Mouse (Mus musculus): ENCODE data around the gene Ifnk.

The Ifnk gene

DNA sequence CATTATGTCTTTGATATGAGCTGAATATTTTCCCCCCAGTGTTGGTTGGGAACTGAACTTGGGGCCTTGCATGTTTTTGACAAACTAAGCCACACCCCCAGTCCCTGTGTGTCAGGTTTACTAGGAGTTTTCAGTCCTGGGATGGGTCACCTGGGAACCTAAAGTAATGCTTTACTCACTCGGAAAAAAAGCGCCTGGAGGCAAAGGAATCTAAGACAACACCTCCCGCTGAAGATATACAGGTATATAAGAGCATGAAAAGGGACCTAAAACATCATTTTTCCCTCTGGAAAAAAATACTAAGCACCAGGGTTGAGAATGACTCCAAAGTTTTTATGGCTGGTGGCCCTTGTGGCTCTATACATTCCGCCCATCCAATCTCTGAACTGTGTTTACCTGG, at the start of gene Ifnk:
Ifnk (plus strand) TSS at position 301 of the 400 bp plus-strand sequence.
- no peak for DNase-seq (ENCODE audit: low spot score)

DNA sequence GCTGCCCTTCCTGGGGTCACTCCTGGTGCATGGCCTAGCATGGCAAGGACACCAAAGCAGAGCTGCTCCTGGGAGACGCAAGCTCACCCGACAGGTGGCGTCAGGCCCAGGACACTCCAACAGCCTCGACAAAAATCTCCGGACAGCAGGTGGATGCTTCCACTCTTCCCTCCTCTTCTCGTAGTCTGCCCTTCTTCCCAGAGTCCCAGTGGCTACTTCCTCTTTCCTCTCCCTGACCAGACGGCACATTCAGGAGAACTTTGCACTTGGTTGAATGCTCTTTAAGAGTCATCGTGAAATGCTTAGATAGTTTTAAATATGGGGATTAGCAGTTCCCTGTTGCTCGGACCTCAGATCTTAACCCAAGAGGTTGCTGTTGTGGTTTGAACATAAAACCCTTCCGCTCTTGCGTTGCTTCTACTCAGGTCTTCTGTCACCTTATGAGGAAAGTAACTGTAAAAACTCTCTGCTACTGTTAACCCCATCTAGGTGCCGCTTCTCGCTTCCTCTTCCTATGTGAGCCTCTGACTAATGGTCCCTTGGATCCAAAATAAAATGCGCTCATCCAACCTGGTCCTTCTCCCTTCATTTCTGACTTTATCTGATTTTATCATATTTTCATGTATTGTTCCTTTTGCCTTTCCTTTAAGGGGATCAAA, 46.6 kb upstream of the Ifnk start:
- DNase-seq (ENCODE audit: low spot score): no peak

DNA sequence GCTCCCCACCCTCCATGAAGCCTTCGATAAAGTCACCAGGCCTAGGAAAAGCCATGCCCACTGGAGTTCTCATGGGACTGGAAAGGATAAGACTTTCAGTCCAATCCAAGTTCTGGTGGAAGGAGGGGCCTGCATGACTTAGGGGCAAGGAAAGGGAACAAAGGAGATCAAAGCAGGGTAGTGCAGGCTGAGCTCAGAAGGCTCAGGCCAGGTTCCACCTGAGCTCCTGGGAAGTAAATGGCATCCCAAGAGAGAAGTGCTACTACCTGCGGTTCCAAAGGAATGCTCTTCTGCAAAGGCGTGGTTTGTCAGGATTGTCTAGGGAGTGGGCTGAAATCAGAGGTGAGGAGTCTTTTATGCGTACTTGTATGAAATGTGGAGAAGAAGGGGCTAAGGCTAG, 39.4 kb upstream of the Ifnk start:
- no peak for DNase-seq (ENCODE audit: low spot score)

DNA sequence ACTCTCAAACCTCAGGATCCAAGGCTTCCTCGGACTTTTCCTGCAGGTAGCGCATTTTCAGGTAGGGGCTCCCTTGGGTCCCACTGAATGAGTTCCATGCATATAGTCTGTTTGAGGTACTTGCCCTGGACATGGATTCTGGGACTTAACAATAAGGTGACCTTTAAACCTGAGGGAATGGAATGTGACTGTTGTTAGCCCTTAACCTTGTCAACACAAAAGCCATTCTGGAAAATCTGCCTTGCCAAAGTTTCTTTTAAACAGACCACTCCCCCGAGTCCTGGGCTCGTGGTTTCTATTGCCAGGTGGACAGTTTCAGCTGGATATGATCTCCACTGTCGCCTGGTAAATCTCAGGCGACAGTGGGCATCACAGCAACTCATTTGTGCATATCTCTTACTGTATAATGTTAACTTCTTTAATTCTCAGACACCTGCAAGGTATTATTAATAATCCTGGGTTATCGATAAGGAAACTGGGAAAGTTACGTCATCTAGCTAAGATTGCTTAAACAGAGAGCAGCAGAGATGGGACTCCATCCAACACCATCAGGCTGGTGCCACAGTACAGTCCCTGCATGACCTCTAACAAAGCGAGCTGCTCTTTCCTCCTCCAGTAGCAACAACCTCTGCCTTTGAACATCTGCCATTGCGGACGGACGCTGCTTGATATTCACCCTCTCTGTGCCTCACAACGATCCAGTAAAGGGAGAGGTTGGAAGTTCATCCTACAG, 38.2 kb upstream of the Ifnk start:
- peak; percentile 61 for DNase-seq (ENCODE audit: low spot score)

DNA sequence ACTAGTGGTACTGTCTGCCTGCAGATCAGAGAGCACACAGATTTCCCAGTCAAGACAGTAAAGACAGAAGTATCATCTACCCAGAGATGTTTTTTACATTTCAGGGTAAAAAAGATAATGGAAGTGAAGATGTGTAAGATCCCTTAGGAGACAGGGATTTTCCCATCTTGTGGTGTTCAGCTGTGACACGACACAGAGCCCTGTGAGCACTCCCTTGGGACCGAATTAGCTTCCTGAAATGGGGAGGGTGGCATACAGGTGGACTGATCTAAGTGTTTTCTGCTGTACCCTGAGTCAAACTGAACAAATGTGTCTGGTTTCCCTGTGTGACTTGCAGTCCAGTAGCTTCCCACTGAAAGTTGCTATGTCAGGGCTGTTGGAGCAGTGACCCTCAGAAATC, 36.9 kb upstream of the Ifnk start:
- DNase-seq (ENCODE audit: low spot score): no peak

DNA sequence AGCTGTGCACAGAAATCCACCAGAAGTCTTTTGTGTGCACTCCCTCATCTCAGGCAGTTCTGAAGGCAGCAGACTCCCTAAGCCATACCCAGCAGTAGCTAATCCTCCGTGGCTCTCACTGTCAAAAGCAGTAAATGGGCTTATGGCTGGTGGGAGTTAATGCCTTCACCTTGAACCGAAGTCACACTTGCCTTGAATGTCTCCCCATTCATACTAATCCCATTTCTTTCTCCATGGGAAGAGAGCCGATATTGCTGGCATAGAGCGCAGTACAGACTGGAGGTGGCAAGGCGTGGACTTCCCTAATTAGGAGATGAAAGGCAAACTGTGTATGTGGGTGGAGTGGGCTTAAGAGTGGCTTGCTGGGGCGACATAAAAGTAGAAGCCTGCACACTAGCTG, 35.9 kb upstream of the Ifnk start:
- DNase-seq (ENCODE audit: low spot score): no peak

DNA sequence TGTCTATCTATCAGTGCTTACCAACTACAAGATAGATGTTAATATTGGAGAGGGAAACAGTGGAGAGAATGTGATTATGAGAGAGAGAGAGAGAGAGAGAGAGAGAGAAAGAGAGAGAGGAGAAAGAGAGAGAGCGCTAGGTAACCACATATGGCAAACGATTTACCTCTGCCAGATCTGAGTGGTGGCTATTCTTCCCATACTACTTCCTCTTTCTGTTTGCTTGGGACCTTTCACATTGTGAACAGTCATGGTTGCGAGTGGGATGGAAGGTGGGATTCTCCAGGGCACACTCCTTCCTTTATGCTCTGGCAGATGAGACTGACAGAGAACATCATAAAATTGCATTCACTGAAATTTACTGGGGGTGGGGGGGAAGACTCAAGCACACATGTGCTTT, 34.7 kb upstream of the Ifnk start:
- no peak for DNase-seq (ENCODE audit: low spot score)

DNA sequence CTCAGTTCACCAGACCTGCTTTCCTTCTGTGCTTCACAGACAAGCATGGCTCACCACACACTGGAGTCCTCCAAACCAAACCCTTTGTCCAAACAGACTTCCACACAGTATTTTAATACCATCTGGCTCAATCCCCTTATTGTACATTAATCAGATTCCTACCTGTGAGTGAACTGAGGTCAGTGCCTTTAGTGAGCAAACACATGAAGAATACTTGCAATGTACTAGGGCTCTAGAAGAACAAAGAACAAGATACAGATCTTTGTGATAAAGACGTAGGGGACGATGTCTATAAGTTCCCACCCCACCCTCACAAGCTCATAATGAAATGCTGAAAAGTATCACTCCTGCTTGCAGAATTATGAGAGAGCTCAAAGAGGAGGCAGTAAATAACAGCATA, 33.0 kb upstream of the Ifnk start:
- no peak for DNase-seq (ENCODE audit: low spot score)

DNA sequence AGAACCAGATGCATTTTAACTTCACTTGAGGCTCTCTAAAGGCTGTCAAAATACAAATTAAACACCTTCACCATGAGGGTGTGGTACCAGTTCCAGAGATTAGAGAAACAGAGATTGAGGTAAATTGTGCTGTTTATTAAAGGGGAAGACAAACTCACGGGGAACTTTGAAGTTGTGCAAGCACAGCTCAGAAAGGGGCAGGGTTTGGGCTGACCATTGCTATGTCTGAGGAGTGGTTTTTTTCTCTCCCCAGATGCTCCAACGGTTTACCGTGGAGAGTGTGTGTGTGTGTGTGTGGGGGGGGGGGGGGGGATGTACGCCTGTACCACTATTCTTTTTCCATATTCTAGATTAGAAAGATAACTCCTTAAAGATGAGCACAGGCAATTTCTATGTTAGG, 31.7 kb upstream of the Ifnk start:
- no peak for DNase-seq (ENCODE audit: low spot score)

DNA sequence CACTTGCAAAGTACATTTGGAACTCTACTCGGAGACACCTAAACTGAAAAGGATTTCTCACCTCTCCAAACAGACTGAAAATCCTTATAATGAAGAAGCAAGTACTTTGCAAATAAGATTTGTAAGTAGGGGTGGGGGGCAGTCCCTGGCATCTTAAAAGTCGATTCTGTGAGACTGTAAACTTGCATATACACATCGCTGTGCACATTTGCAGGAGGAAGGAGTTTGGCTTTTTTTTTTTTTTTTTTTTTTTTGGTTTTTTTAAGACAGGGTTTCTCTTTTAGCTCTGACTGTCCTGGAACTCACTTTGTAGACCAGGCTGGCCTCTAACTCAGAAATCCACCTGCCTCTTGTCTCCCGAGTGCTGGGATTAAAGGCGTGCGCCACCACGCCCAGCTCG, 31.3 kb upstream of the Ifnk start:
- DNase-seq (ENCODE audit: low spot score): no peak

DNA sequence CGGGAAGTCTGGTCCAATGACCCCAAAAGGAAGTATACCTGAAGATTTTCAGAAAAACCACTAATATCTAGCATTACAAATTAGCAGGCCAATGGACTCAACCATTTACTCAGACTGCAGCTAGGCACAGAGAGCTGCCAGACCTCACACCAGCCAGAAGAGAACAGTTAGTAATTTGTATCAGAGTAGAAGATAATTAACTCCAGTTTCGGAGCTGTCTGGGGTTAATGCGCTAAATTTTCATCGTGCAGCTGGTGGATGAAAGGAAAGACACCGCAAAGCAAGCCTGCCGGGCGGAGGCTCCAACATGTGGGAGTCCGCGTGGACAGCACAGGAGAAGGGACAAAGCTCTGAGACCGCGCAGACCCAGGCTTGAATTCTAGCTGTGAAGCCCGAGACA, 30.8 kb upstream of the Ifnk start:
- DNase-seq (ENCODE audit: low spot score): no peak

DNA sequence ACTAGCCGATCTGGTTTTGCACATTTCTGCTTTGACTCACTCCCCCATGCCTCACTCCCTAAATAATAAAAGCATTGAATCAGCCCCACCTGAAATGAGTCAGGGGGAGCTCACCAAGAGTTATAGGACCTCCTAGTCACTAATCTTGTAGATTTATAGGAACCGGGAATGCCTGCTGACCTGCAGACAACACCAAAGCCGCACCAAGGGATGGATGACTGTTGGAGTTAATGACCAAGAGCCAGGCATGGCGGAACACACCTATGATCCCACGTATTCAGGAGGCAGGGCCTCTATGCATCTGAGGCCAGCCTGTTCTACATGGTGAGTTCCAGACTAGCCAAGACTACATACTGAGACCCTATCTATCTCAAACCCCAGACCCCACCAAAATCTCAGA, 28.8 kb upstream of the Ifnk start:
- DNase-seq (ENCODE audit: low spot score): no peak

DNA sequence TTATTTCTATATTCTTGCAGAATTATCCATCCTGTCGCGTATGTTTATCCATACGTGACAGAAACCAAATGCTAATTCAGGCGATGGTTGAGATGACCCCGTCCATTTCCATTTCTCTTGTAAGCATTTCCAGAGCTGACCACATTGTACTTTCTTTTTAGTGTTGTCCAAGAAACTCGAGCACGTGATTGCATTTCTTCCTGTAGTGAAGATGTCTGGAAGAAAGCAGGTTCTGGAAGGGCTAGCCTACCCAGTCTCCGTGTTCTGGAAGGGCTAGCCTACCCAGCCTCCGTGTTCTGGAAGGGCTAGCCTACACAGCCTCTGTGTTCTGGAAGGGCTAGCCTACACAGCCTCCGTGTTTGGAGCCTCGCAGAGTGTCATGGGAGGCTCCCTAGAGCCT, 27.8 kb upstream of the Ifnk start:
- no peak for DNase-seq (ENCODE audit: low spot score)

DNA sequence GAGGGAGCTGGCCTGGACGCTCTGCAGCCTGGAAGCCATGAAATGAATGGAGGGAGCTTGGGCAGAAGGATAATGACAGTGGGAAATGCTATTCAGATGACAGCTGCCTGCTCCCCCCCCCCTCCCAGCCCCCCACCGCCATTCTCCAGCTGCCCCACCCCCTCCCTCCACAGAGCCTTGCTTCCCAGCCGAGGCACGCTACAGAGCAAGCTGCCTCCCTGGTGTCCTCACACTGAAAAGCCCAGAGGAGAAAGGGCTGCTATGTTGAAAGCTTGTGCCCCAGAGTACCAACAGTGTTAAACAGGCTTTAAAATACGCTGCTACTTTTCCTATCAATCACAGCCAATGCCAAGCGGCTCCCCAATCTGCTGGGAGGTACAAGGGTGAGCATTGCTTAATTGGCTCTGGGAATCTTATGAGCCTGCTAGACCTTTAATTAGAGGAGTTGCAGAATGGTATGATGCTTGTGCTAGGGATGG, 26.5 kb upstream of the Ifnk start:
- DNase-seq (ENCODE audit: low spot score): peak; percentile 32

DNA sequence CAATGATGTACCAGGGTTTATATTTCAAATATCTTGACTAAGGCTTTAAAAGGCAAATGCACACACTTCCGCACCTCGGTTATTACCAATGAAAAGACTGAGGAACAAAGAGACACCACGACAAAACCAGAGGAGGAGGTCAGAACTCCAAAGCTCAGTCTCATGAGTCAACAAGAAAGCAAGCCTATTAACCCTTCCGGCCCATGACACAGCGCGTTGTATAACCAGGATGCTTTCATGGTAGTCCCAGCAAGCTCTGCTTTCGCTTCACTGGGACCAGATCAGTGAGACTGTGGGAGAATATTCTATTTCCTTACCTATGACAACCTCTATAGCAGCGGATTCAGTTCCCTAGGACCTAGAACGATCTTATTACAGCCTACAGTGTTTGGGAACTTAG, 25.1 kb upstream of the Ifnk start:
- peak; percentile 54 for DNase-seq (ENCODE audit: low spot score)

DNA sequence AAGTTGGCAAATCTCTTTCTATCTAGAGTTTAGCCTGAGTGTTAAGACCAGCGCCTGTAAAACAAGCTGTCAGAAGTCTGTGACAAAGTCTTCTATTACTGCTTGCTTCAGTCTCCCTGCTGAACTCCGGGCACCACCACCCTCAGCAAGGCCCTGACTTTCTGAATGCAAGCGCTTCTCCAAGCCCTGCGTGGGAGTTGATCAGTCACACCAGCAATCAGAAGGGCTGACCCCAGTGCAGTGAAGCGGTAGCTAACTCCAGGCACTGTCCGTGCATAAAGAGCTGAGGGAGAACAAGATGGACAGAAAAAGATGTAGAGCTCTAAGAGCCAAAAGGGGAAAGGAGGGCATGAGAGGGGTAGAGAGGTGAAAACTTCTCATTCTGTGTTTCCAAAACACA, 24.1 kb upstream of the Ifnk start:
- DNase-seq (ENCODE audit: low spot score): no peak

DNA sequence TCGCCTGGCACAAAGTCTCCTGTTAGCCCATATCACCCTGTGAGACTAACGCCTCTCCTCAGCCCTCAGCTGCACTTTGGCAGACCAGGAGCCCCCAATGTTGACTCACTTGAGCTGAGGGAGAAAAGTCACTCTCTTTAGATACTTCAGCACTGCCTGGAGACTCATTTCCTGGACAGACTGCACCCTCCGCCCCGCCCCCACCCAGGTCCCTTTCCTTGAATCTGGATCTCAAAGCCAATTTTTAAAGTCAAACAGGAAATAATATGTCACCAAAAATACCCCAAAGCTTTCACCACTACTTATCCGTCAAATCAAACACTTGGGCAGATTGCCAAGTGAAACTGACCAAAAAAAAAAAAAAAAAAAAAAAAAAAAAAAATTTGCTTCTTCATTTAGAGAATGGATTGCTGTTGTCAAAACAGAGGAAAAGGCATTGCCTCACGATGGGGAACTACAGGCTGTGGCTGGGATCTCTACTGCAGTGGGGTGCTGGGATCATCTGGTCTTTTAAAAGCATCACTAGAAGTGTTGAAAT, 21.4 kb upstream of the Ifnk start:
- no peak for DNase-seq (ENCODE audit: low spot score)

DNA sequence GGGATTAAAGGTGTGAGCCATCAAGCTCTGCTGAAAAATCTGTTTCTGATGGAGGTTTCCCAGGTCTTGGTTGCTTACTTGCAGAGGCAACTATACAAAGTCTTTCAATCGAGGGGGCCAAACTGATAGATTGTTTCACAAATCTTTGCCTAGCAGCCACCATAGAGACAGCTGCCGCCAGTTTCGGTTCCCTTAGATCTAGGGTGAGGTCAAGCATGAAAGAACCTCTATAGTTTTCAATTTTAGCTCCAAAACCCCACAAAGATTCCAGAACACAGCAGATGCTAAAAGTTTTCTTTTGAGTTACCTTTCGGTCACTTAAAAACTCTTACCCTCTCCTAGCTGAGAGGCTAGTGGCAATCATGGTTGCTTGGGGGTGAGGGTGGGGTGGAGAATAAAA, 20.3 kb upstream of the Ifnk start:
- no peak for DNase-seq (ENCODE audit: low spot score)

DNA sequence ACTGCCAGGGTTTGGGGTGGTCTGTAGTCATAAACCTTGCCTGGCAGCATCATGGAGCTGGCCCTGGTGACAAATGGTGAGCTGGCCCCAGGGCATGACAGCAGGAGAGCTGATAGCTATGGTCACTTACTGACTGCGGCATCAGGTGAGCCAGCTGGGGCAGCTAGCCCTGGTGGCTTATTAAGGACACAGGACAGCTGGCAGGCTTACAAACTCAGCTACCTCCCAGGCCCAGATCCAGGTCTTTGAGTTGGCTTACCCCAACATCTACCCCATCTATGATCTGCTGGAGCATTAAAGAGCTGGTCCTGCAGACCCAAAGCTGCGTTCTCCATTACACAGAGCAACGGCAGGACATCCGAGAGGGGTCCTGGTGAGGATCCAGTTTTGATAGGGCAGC, 18.4 kb upstream of the Ifnk start:
- DNase-seq (ENCODE audit: low spot score): no peak

DNA sequence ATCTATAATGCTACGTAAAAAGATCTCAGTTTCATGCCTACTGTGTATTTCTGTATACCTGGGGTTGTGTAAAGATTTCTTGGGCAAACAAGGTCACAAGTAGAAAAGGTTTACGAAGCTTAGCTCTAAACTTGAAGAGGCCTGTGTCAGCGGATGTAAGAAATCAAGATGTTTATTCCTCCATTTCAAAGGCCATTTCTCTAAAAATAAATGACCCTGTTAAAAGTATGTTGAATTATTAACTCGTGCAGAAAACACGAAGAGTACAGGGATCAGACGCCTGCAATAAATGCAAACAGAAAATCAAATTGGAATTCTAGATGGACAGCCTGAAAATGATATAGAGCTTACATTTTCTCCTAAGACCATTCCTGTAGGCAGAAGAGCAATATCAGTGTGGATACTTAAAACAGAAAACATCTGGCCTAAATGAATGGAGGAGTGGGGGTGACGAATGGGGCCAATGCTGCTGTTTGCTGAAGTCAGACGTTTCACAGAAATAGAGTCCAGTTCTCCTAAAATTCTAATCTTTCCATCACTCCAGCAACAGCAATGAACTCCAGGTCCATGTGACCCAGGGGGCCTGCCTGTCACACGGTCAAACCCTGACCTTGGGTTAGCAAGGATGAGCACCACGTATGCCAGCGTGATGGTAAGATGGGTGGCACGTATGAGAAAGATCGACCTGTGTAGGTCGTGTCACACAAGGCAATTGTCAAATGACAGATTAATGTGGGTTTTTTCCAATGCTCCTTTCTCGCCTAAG, 16.8 kb upstream of the Ifnk start:
- DNase-seq (ENCODE audit: low spot score): no peak

DNA sequence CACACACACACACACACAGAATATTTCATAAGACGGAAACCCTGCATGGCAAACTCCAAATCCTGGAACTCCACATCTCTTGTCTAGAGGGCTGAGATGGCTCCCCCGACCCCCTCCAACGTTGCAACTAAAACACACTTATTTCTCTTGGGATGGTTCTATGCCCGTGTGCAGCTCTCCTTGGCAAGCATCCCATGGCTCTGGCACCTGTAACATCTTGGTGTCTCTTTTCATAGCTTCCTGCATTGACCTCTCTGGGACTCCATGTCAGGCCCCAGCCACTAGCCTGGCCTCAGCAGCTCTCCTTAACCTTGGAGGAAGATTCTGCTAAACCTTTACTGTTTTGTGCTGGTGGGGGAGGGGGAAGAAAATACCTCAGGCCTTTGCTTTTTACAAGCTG, 16.1 kb upstream of the Ifnk start:
- no peak for DNase-seq (ENCODE audit: low spot score)

DNA sequence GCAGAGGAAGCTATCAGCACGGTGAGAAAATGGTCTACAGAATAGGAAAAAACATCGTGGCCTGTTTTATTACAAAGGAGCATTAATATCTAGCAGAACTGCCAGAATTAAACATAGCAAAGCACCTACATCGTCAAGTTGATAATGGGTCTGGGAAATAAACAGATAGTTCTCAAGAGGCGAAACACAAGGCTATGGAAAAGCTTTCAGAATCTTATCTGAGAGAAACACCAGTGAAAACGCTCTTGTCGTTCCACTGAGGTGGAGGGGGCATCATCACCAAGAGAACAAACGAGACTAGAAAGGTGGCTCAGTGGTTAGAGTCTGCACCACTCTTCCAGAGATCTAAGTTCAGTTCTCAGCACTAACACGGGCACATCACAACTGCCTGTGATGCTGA, 14.9 kb upstream of the Ifnk start:
- no peak for DNase-seq (ENCODE audit: low spot score)

DNA sequence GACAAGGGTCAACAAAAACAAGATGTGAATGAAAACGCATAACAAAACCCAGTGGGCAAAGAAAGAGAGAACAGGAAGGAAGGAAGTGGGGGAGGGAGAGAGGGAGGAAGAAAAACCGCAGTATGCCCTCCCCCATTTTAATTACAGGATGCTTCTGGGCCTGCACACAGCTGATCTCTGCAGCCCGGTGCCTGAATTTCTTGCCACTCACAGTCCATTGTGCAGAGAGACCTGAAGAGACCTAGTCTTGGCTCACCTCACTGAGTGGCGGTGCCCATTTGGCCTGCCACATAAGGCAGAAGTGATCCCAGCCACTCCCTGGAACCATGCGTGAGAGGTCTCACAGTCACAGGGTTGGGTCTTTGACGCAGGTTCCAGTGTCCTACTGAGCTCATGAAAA, 13.8 kb upstream of the Ifnk start:
- DNase-seq (ENCODE audit: low spot score): no peak
